Mouse (Mus musculus) CH12.LX (cell line): ENCODE results near the gene Fbxo28. TPM values are rescaled to one million over a fixed set of nuclear protein-coding genes. Genes with fewer than 3 reads are reported as not detected.
A peak's percentile ranks its signal among the peaks of the same experiment; 100 is the strongest.

ENCODE experiments used
- DNase-seq: peaks from one replicate; pipeline ENCODE4 v3.0.0-alpha.2; 2013; ENCODE audit errors: extremely low read depth
- H3K27ac ChIP-seq: 2 replicates; pipeline ENCODE4 v1.5.1; 2012; ENCODE audit warnings: low read depth, mild to moderate bottlenecking, control low read depth, moderate library complexity; ENCODE audit not compliant: insufficient read depth
- H3K27me3 ChIP-seq: replicated peaks from 2 replicates; pipeline ENCODE3; 2012; ENCODE audit warnings: inconsistent platforms
- H3K36me3 ChIP-seq, 2 experiments: replicated peaks in 1 of 2; 2 replicates each; pipeline versions ENCODE3 to v1.6.1; 2012; ENCODE audit warnings: inconsistent platforms in 1 of 2, low read length in 1 of 2, mild to moderate bottlenecking in 1 of 2, mixed read lengths in 1 of 2, moderate library complexity in 1 of 2; ENCODE audit not compliant: control insufficient read depth in 1 of 2, insufficient read depth in 1 of 2
- H3K4me1 ChIP-seq, 2 experiments: 2 replicates each; pipeline ENCODE4 v1.6.1; 2012; ENCODE audit warnings: inconsistent platforms in 1 of 2, moderate library complexity in 1 of 2; ENCODE audit not compliant: insufficient read depth in 2 of 2, control insufficient read depth in 1 of 2
- H3K4me2 ChIP-seq: 2 replicates; pipeline ENCODE4 v1.6.1; 2012; ENCODE audit warnings: low read depth, mild to moderate bottlenecking, control low read depth; ENCODE audit not compliant: poor library complexity, insufficient read depth, severe bottlenecking
- H3K4me3 ChIP-seq, 3 experiments: fragments of 150-350 bp in 1 of 3; sonication (generic) in 1 of 3; replicated peaks in 1 of 3; 2 replicates each; pipeline versions ENCODE3 to v1.5.1; 2011 to 2012; ENCODE audit warnings: low read depth in 2 of 3, low read length in 2 of 3, mild to moderate bottlenecking in 2 of 3, moderate library complexity in 2 of 3, control low read depth in 1 of 3, improper control_type of control experiment in 1 of 3, inconsistent platforms in 1 of 3, mixed read lengths in 1 of 3; ENCODE audit not compliant: poor library complexity in 1 of 3
- H3K79me2 ChIP-seq: replicated peaks from 2 replicates; pipeline ENCODE4 v1.6.1; 2012; ENCODE audit warnings: mild to moderate bottlenecking, moderate library complexity; ENCODE audit not compliant: control insufficient read depth, poor library complexity, insufficient read depth, severe bottlenecking; ENCODE audit errors: extremely low read depth
- H3K9ac ChIP-seq: 2 replicates; pipeline ENCODE4 v1.6.1; 2012; ENCODE audit warnings: low read depth, mild to moderate bottlenecking, control low read depth, moderate library complexity; ENCODE audit not compliant: insufficient read depth
- H3K9me3 ChIP-seq: replicated peaks from 2 replicates; pipeline ENCODE3; 2012; ENCODE audit warnings: low read length, inconsistent platforms, mixed read lengths
- BHLHE40 ChIP-seq: IDR thresholded peaks from 2 replicates; pipeline ENCODE4 v1.6.1; 2011; ENCODE audit warnings: mild to moderate bottlenecking, low read depth, low read length, improper control_type of control experiment
- CHD2 ChIP-seq: IDR thresholded peaks from 2 replicates; pipeline ENCODE4 v1.6.1; 2011; ENCODE audit warnings: low read length, improper control_type of control experiment
- EP300 ChIP-seq: IDR thresholded peaks from 2 replicates; pipeline ENCODE4 v1.6.1; 2011; ENCODE audit warnings: low read length, improper control_type of control experiment
- ETS1 ChIP-seq: conservative IDR thresholded peaks from 2 replicates; pipeline ENCODE4 v1.6.1; 2012; ENCODE audit warnings: low read depth, mild to moderate bottlenecking, inconsistent platforms, low read length, improper control_type of control experiment, moderate library complexity
- GABPA ChIP-seq: IDR thresholded peaks from 2 replicates; pipeline ENCODE4 v1.6.1; 2012; ENCODE audit warnings: low read depth, low read length, improper control_type of control experiment, inconsistent platforms; ENCODE audit not compliant: insufficient replicate concordance
- IRF4 ChIP-seq: IDR thresholded peaks from 2 replicates; pipeline ENCODE4 v1.6.1; 2014; ENCODE audit warnings: low read depth, mild to moderate bottlenecking, inconsistent platforms, low read length, improper control_type of control experiment
- MAFK ChIP-seq: IDR thresholded peaks from 2 replicates; pipeline ENCODE4 v1.6.1; 2011; ENCODE audit warnings: low read length, improper control_type of control experiment; ENCODE audit not compliant: insufficient replicate concordance
- MAX ChIP-seq: IDR thresholded peaks from 2 replicates; pipeline ENCODE4 v1.6.1; 2011; ENCODE audit warnings: low read length, improper control_type of control experiment
- MEF2A ChIP-seq: IDR thresholded peaks from 2 replicates; pipeline ENCODE4 v1.6.1; 2014; ENCODE audit warnings: low read depth, mild to moderate bottlenecking, inconsistent platforms, low read length, improper control_type of control experiment, borderline replicate concordance
- MXI1 ChIP-seq: IDR thresholded peaks from 2 replicates; pipeline ENCODE4 v1.6.1; 2011; ENCODE audit warnings: mild to moderate bottlenecking, low read depth, low read length, improper control_type of control experiment
- MYC ChIP-seq: IDR thresholded peaks from 2 replicates; pipeline ENCODE4 v1.6.1; 2011; ENCODE audit warnings: low read depth, mild to moderate bottlenecking, improper control_type of control experiment, low read length
- NRF1 ChIP-seq: IDR thresholded peaks from 2 replicates; pipeline ENCODE4 v1.6.1; 2014; ENCODE audit warnings: low read depth, mild to moderate bottlenecking, inconsistent platforms, low read length, improper control_type of control experiment, moderate library complexity
- SIN3A ChIP-seq: IDR thresholded peaks from 2 replicates; pipeline ENCODE4 v1.6.1; 2012; ENCODE audit warnings: low read length, improper control_type of control experiment, inconsistent platforms
- TBP ChIP-seq: conservative IDR thresholded peaks from 2 replicates; pipeline ENCODE4 v1.6.1; 2011; ENCODE audit warnings: low read depth, low read length, improper control_type of control experiment
- TCF12 ChIP-seq: IDR thresholded peaks from 2 replicates; pipeline ENCODE4 v1.6.1; 2014; ENCODE audit warnings: low read depth, mild to moderate bottlenecking, inconsistent platforms, low read length, improper control_type of control experiment
- USF2 ChIP-seq: conservative IDR thresholded peaks from 2 replicates; pipeline ENCODE4 v1.6.1; 2011; ENCODE audit warnings: low read depth, low read length, improper control_type of control experiment
- ZNF384 ChIP-seq: IDR thresholded peaks from 2 replicates; pipeline ENCODE4 v1.6.1; 2012; ENCODE audit warnings: low read depth, low read length, improper control_type of control experiment, inconsistent platforms
- dilution Hi-C: fragments of 300-500 bp; cut with MboI; formaldehyde crosslinking; loops from 2 replicates; pipeline ENCODE4 v1.14.3; 2020; ENCODE audit warnings: low sequenced_read_pairs; ENCODE audit not compliant: extremely low pct_unique_long_range_greater_than_20kb, extremely low pct_ligation_motif_present
- in situ Hi-C: fragments of 300-500 bp; cut with MboI; formaldehyde crosslinking; loops from 3 replicates; pipeline ENCODE4 v1.14.3; 2019; ENCODE audit warnings: low sequenced_read_pairs, low pct_ligation_motif_present, low pct_unique_long_range_greater_than_20kb, mixed read lengths
- polyA plus RNA-seq: library from polyadenylated mRNA; unstranded; fragments of >175 nt; gene quantifications from 2 replicates; pipeline ENCODE4 v1.2.1, GENCODE M21; 2012; ENCODE audit warnings: low read depth; ENCODE audit not compliant: insufficient read length
- total RNA-seq, 2 experiments: library from RNA; depleted of rRNA; stranded (reverse); fragments of 300-350 nt in 1 of 2; fragments of >200 nt in 1 of 2; gene quantifications; 2 replicates each; pipeline ENCODE4 v1.2.3; 2012 to 2014

Gene Fbxo28
- total and polyA plus RNA-seq, 3 experiments: 11.9 to 13.3 (median 12.6) TPM

DNA sequence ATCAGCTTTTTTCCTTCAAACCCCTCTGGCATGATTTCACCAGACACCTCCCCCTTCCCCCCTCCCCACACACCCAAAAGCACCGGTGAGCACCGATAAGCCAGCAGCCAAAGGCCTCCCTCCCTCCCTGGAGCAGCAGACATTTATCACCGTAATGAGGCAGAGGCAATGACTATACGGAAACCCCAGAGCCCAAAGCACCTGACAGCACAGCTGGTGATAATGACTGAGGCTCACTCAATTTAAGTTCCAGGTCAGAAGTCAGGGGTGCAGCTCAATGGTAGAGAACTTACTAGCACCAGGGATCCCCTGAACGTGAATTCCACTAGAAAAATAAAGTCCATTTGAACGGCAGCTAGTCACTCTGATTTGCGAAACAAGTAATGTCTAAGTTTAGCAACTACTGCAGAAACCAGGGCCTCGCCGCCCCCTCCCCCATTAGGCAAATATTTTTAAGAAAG is 60.1 kb downstream of the Fbxo28 start:
- Histone ChIP-seq H3K36me3 (peaks cover 29 to 40% of the 10 kb centered on the region in 2 experiments), H3K4me1 (peaks cover 12 to 27% of the 10 kb centered on the region in 2 experiments), H3K9ac (peak overlapping the region; percentile 94), H3K27ac (peak overlapping the region; percentile 42; the same call in 1 of the 2 replicates), H3K4me2 (peak overlapping the region; percentile 94), H3K27me3 (no peaks in the 10 kb centered on the region), H3K9me3 (no peaks in the 10 kb centered on the region), H3K79me2 (peaks cover 38% of the 10 kb centered on the region), H3K4me3 (peak overlapping the region; percentile 66 to 89 (median 77))
- DNase-seq: peak; percentile 68
- in situ Hi-C loops: no loop called here
- dilution Hi-C loops: no loop called here
- TF ChIP-seq TBP: 0 out of 2 replicates have a peak, but pooled peaks have one; percentile 39
- 0 out of 2 replicates have a peak, but pooled peaks have one; percentile 43 for TF ChIP-seq SIN3A
- TF ChIP-seq TCF12: peak; percentile 44; the same call in 1 of the 2 replicates
- TF ChIP-seq CHD2: peak; percentile 57; the same call in 1 of the 2 replicates
- no peak for TF ChIP-seq ZNF384
- 0 out of 2 replicates have a peak, but pooled peaks have one; percentile 31 for TF ChIP-seq EP300
- TF ChIP-seq GABPA: no peak
- TF ChIP-seq MEF2A: peak; percentile 58; the same call in 1 of the 2 replicates
- TF ChIP-seq ETS1: peak; percentile 82
- peak; percentile 32; the same call in 1 of the 2 replicates for TF ChIP-seq IRF4
- TF ChIP-seq BHLHE40: peak; percentile 73

DNA sequence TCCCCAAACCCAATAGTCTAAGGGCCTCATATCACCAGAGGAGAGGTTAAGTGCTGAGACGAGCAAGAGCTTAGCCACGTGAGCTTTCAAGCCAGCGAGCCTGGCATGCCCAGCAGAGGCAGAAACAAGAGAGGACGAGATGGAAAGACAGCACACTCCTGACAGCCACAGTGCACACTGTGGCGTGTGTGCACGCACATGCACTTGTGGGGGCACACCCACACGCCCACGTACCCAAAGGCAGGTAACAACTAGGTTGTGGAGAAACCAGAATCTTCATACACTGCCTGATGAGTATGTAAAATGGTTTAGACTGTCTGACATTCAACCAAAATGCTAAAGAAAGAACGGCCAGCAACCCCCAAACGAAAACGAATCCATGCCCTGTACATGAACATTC is 60.9 kb downstream of the Fbxo28 start:
- DNase-seq: no peak
- Histone ChIP-seq H3K27me3 (no peaks in the 10 kb centered on the region), H3K79me2 (peaks cover 38% of the 10 kb centered on the region), H3K4me2 (peak overlapping the region; percentile 94), H3K9ac (peak overlapping the region; percentile 94; the same call in 1 of the 2 replicates), H3K27ac (no peak overlapping the region), H3K4me1 (peaks cover 12 to 27% of the 10 kb centered on the region in 2 experiments), H3K4me3 (peak overlapping the region; percentile 66 to 89 (median 77)), H3K36me3 (peaks cover 34 to 46% of the 10 kb centered on the region in 2 experiments), H3K9me3 (no peaks in the 10 kb centered on the region)
- TF ChIP-seq SIN3A: peak; percentile 55; the same call in 1 of the 2 replicates
- peak; percentile 70 for TF ChIP-seq MXI1
- TF ChIP-seq MAX: 0 out of 2 replicates have a peak, but pooled peaks have one; percentile 35
- TF ChIP-seq MAFK: 0 out of 2 replicates have a peak, but pooled peaks have one; percentile 9
- no peak for TF ChIP-seq NRF1
- TF ChIP-seq BHLHE40: peak; percentile 69
- TF ChIP-seq MYC: 0 out of 2 replicates have a peak, but pooled peaks have one; percentile 16
- no peak for TF ChIP-seq USF2
- in situ Hi-C loops (no loop called here), dilution Hi-C loops (no loop called here)
